In the genomic region with DNA sequence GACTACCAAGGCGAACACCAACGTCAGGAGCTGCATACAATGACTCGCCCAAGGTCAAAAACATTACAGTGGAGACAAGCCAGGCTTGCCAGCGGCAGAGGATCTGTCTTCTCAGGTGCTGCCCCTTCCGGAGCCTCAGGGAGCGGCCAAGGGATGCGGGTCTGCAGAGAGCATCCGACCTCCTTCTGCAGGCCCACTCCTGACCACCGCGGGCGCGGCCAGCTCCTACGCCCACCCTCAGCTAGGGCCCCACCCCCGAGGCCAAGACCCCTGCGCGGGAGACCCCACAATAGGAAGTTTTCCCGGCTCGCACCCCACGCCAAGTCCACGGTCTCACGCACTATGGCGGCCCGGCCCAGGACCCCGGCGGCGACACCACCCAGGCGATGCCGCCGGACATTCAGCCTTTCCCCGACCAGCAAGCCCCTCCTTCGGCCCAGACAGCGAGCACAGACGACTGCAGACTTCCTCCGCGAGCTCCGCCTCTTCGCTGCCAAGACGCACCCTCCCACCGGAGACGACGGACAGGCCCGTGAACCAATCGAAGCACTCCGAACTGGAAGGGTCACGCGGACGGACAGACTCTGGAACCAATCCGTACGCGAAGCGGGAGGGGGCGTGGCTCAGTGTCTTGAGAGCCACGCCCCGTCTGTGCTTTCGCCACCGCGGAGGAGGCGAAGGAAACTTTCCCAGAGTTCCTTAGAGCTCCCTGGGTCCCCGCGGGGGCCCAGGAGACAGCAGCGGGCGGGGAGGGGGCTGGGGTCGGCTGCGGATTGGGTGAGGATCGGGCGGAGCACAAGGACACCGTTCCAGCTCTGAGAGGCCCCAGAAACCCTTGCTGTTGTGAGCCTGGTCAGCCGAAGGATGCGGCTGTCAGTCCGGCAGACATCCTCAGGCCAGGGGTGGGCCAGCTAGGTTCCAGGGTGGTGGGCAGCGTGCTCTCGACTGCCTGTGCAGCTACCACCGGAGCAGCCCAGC, we compare ENCODE assay signal across 8 mouse cellular contexts. TPM values are rescaled to one million over a fixed set of nuclear protein-coding genes. Genes with fewer than 3 reads are reported as not detected.
A peak's percentile ranks its signal among the peaks of the same experiment; 100 is the strongest.
DNase-seq lines count a peak whose midpoint lies in the region; ATAC-seq lines count a peak whose summit lies in the region.

Gene Fbh1, minus strand, starts transcription at position 492 of the 978 bp plus-strand sequence.
Gene Ankrd16, plus strand, starts transcription at position 786 of the 978 bp plus-strand sequence.

- peak; percentile 99 for DNase-seq in T-cell, adult 2 months (ENCODE audit: low spot score)
- DNase-seq in cerebellum, postnatal 36 days, result peak; percentile 100
- peak; percentile 100 for DNase-seq in frontal cortex, postnatal 36 days (ENCODE audit: low spot score in 2 of 2)
- peak; percentile 99 for DNase-seq in left cerebral cortex, adult 11 months (ENCODE audit: low spot score)
- peak; percentile 100 for DNase-seq in lung, postnatal 4 days
- DNase-seq in retina, postnatal 7 days (ENCODE audit: low read depth, low spot score), result peak; percentile 100
- DNase-seq in urinary bladder, adult 2 months (ENCODE audit: low spot score), result peak; percentile 100

- H3K27me3 ChIP-seq in hindbrain, embryonic 15.5 days, result no peaks in the 10 kb centered on the region

- under 1% methylated on average over 69 of the region's 73 CpGs for WGBS in hindbrain, embryonic 15.5 days

- no peaks in the 10 kb centered on the region for H3K9me3 ChIP-seq in hindbrain, embryonic 15.5 days

- H3K36me3 ChIP-seq in hindbrain, embryonic 15.5 days, result peaks cover 22% of the 10 kb centered on the region

- peak within 1 kb of the TSS; percentile 93 for H3K9ac ChIP-seq in hindbrain, embryonic 15.5 days

- H3K4me2 ChIP-seq in hindbrain, embryonic 15.5 days, result peak within 1 kb of the TSS; percentile 84

- ATAC-seq in hindbrain, embryonic 15.5 days (ENCODE audit: low FRiP score, low read depth), result peak; percentile 97

- peak within 1 kb of the TSS; percentile 86 for H3K4me3 ChIP-seq in hindbrain, embryonic 15.5 days

- H3K4me1 ChIP-seq in hindbrain, embryonic 15.5 days (replicated peaks), result peaks cover 44% of the 10 kb centered on the region

- H3K27ac ChIP-seq in hindbrain, embryonic 15.5 days (replicated peaks), result peak within 1 kb of the TSS; percentile 98

RNA-seq across cellular contexts. Expression of gene Fbh1, which starts in this region (rescaled TPM):
- polyA plus RNA-seq in hindbrain, embryonic 15.5 days (2015; fragmentation: Nextera tagmentation; extraction: Ambion mirVana), result 128 and 131 TPM in 2 replicates
- 63.5 and 65.1 TPM in 2 replicates for polyA plus RNA-seq in urinary bladder, adult 2 months (2012; rRNA removed)

RNA-seq across cellular contexts. Expression of gene Ankrd16, which starts in this region (rescaled TPM):
- 41.5 and 45.7 TPM in 2 replicates for polyA plus RNA-seq in hindbrain, embryonic 15.5 days (2015; fragmentation: Nextera tagmentation; extraction: Ambion mirVana)
- polyA plus RNA-seq in urinary bladder, adult 2 months (2012; rRNA removed), result 94.4 and 122 TPM in 2 replicates

Comparison
In these comparisons a context has a peak if more than half of its experiments do, and no peak if none do; other contexts are left out.
1. Peak in every context shown above with its lines: DNase-seq, ATAC-seq, H3K4me3 ChIP-seq and H3K27ac ChIP-seq.